Mouse (Mus musculus) retina, postnatal 1 day (tissue): ENCODE results near the gene Smim10l2a.
A peak's percentile ranks its signal among the peaks of the same experiment; 100 is the strongest.

Experiments used
- DNase-seq: peaks from one replicate; pipeline ENCODE4 v3.0.0-alpha.2; 2012

The Smim10l2a gene

GRCm38 (mm10) chrX:56374431-56375128 is at the start of gene Smim10l2a:
TSS of gene Smim10l2a (plus strand) at chrX:56374586.
- peak; percentile 63 for DNase-seq

- DNase-seq: no peak
Measured at GRCm38 (mm10) chrX:56332046-56332445, 42.3 kb upstream of the Smim10l2a start.

- DNase-seq: peak; percentile 63
Measured at GRCm38 (mm10) chrX:56340305-56340704, 34.1 kb upstream of the Smim10l2a start.

GRCm38 (mm10) chrX:56342921-56343320 is 31.5 kb upstream of the Smim10l2a start:
- no peak for DNase-seq

- peak; percentile 90 for DNase-seq
Measured at GRCm38 (mm10) chrX:56346176-56346931, 28.0 kb upstream of the Smim10l2a start, which contains the start of gene Zfp449. TSS of gene Zfp449 (plus strand) at chrX:56346400.

GRCm38 (mm10) chrX:56346932-56347253 is 27.5 kb upstream of the Smim10l2a start:
- peak; percentile 12 for DNase-seq

GRCm38 (mm10) chrX:56380852-56381251 is 6.5 kb downstream of the Smim10l2a start:
- no peak for DNase-seq

GRCm38 (mm10) chrX:56384142-56384541 is 9.8 kb downstream of the Smim10l2a start:
- peak; percentile 63 for DNase-seq

GRCm38 (mm10) chrX:56404646-56405045 is 30.3 kb downstream of the Smim10l2a start:
- DNase-seq: no peak

GRCm38 (mm10) chrX:56405482-56405881 is 31.1 kb downstream of the Smim10l2a start:
- DNase-seq: no peak

- no peak for DNase-seq
Measured at GRCm38 (mm10) chrX:56406128-56406527, 31.7 kb downstream of the Smim10l2a start.

- DNase-seq: no peak
Measured at GRCm38 (mm10) chrX:56416277-56416676, 41.9 kb downstream of the Smim10l2a start.

- no peak for DNase-seq
Measured at GRCm38 (mm10) chrX:56417541-56417940, 43.2 kb downstream of the Smim10l2a start.
